Mouse (Mus musculus) leukemia stem cell, adult 10-12 weeks (primary cell): Measurements from ENCODE around the gene Ssxa1. TPM values are rescaled to one million over a fixed set of nuclear protein-coding genes. Genes with fewer than 3 reads are reported as not detected.

Experiments used
- polyA plus RNA-seq: library from polyadenylated mRNA; stranded (reverse); fragments of >175 nt; gene quantifications from 2 replicates; pipeline ENCODE4 v1.2.3, GENCODE M21; 2012; ENCODE audit warnings: low replicate concordance

The Ssxa1 gene
- polyA plus RNA-seq, result not detected in 2 replicates

GRCm38 (mm10) chrX:21115520-21115919 is at the start of gene Ssxa1:
Gene Ssxa1, plus strand, starts transcription at chrX:21115820.

DNA sequence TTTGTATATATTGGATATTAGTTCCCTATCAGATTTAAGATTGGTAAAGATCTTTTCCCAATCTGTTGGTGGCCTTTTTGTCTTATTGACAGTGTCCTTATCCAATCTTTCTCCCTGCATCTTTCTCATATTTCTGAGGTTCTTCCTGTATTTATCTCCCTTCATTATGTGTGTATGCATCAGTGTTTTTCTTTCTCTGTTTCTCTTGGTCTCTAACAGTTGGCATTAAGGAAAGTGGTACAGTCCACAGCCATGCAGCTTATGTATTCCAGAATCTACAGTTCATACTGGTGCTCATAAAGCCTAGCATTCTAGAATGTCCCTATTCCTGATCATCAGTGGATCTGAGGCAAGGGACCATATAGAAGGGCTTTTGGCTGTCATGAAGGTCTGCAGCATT is 47.5 kb upstream of the Ssxa1 start, which contains the start of gene Spaca5:
Gene Spaca5 (plus strand): TSS at position 301 of the 400 bp plus-strand sequence.

DNA sequence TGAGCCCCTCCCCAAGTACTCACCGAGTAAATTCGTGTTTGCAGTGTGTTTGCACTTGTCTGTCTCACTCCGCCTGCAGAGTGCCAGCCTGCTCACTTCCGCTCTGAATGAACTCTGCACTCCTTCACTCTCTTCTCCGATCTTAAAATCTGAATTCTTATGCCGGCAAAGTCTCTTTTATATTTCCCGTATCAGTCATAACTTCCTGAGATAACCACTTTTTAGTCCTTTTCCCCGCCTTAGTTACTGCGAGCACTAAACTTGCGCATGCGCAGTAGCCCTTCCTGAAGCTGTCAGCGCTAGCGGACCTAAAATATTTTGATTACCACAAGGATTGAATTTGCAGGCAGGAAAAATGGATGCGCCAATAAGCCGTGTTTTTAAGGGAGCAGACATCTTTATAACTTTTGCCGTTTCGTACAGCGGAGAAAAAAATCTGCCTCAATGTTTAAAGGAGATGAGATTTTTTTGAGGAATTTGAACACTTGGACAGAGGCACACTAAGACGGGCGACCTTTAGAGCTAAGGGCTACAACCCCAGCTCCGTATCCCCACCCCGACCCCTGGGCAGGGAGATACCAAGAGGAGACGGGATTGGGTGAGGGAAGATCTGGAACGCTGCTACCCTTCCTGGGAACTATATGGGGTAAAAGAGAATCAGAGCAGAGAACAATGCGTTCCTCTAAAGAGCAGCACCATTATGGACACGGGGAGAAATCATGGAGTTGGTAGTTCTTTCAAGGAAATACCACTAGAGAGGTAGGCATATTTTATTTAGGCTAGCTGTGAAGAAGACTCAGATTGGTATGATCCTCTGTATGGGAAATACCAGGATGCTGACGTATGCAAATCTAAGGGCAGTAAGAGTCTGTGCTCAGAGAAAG is 26.4 kb upstream of the Ssxa1 start, which contains the start of gene Zfp300:
Gene Zfp300 (minus strand): TSS at position 545 of the 884 bp plus-strand sequence.

Other genes with a start within 250 kb of the Ssxa1 start
- 4.3 TPM in 1 of 2 replicates, not detected in the other for gene Timp1, start 245.7 kb upstream of the Ssxa1 start, polyA plus RNA-seq
- gene Syn1, start 194.8 kb upstream of the Ssxa1 start, polyA plus RNA-seq, result 1.5 and 3.4 TPM in 2 replicates
- 134 and 165 TPM in 2 replicates for gene Cfp, start 184.3 kb upstream of the Ssxa1 start, polyA plus RNA-seq
- 8.6 and 17.5 TPM in 2 replicates for gene Elk1, start 165.2 kb upstream of the Ssxa1 start, polyA plus RNA-seq
- 6.5 and 14.1 TPM in 2 replicates for gene Uxt, start 153.8 kb upstream of the Ssxa1 start, polyA plus RNA-seq
- gene Zfp182, start 53.5 kb upstream of the Ssxa1 start, polyA plus RNA-seq, result 0.18 TPM in 1 of 2 replicates, not detected in the other
- gene Spaca5, start 47.4 kb upstream of the Ssxa1 start, polyA plus RNA-seq, result not detected in 2 replicates
- gene Zfp300, start 26.3 kb upstream of the Ssxa1 start, polyA plus RNA-seq, result not detected in 2 replicates
- gene Gm21876, start 59.8 kb downstream of the Ssxa1 start, polyA plus RNA-seq, result not detected in 2 replicates